Mouse (Mus musculus) heart, postnatal 14 days (tissue): ENCODE data around the gene Hba-x. TPM values are rescaled to one million over a fixed set of nuclear protein-coding genes. Genes with fewer than 3 reads are reported as not detected.
"Not testable (repeated sequence)": the region's sequence is repeated elsewhere in the genome, so short reads cannot be mapped to it uniquely, and the experiment has no call there.

ENCODE experiments used
- DNase-seq, 2 experiments: peaks; one replicate each; pipeline ENCODE4 v3.0.0; 2021 to 2022
- intact Hi-C: fragments of 180-260 bp; cut with DNase I; formaldehyde crosslinking; loops from one replicate; pipeline ENCODE4 v1.15.1; 2025
- total RNA-seq, 2 experiments: library from RNA; stranded (reverse); gene quantifications; 2 replicates each; pipeline ENCODE4 v1.2.3; 2021

Hba-x gene
- total RNA-seq, 2 experiments from 2014 or later = not detected

GRCm38 (mm10) chr11:32248350-32248749 is 27.9 kb upstream of the Hba-x start:
- intact Hi-C loops = no loop called here
- DNase-seq = no peak

DNA sequence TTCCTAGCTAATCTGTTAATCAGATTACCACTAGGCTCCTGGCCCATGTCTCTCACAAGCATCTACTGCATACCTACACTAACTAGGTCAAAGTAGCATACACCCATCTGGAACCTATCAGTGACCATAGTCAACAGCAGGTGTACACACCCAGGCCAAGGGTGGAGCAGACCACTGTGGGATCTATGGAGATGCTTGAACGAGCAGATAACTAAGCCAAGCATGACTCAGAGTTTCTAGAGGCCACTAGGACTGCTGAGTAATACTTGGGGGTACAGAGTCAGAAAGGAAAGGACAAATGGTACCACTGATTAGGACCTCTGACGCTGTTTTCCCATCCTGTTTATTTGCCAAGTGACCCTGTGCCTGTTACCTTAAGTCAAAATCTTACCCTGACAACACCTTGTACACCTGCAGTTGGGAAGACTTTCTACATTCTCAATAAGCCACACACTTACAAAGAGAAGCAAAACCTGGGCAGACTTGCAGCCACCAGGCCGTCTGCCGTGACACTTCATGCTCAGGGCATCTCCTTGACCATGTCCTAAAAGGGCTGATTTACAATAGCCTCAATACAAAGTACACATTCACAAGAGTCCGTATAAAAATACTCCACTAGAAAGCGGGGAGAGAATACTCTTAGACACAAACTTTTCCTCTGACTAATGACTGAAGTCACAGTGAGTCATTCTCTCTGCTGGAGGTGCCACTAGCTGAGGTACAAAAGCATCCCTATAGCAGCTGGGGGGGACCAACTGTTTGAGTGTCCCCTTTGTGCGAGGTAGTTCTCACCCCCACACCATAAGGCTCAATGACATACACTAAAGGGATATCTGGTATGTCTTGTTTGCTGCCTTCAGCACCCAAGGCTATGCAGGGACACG is 25.1 kb upstream of the Hba-x start:
- no peak for DNase-seq
- intact Hi-C loops = no loop called here

DNA sequence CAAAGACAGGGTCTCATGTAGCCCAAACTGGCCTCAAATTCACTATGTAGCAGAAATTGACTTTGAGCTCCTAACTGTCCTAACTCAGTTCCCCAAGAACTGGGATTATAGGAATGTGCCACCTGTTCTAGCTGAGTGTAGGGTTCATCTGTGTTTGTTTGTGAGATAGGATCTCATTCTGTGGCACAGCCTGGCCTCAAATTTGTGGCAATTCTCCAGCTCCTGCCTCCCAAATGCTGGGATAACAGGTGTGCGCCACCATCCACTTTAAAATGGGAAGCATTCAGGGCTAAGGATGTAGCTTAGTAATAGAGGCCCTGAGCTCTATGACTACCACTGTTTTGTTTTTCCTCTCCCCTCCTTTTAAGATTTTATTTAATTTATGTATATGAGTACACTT is 23.1 kb upstream of the Hba-x start:
- intact Hi-C loops = no loop called here

DNA sequence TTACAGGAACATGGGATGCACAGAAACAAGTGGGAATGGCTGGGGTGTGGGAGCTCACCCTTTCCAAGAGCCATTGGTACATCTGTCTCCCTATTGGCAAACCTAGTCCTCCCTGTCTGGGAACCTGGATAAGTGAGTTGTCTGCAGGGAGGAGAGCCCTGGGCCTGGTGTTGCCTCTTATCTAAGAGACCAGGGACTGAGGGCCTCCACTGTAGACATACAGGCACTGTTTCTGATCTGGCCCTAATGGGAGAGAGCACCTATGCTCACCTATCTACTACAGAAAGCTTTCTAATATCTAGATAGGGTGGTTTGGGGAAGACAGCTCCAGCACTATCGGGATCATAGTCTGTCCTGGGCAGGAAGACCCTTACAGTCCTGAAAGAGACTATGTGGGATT is 20.1 kb upstream of the Hba-x start:
- intact Hi-C loops = no loop called here
- DNase-seq = no peak

More for the DNA sequence above, 23.1 kb upstream of the Hba-x start:
- no peak for DNase-seq

DNA sequence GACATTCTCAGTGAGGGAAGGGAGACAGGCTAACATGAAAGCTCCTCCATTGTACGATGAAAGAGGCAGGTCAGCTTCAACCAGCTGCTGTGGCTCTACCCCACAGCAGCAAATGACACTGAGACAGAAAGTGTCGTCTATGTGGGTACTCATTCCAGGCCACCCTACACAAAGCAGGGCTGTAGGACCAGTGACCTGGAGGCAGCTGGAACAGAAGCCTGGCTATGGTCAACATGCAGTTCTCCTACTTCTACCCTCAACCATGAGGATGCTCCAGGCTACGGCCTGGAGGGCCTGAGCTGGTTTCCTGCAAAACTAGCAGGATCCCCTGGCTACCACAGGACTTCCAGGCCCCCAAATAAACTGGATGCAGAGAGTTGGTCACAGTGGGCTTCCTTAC is 19.6 kb upstream of the Hba-x start:
- intact Hi-C loops = no loop called here

GRCm38 (mm10) chr11:32262674-32263415 is 13.4 kb upstream of the Hba-x start:
- intact Hi-C loops = no loop called here
- DNase-seq = no peak

More for the DNA sequence above, 19.6 kb upstream of the Hba-x start:
- no peak for DNase-seq

- DNase-seq = no peak
- intact Hi-C loops = no loop called here
Observed at GRCm38 (mm10) chr11:32265117-32265738, 11.0 kb upstream of the Hba-x start.

GRCm38 (mm10) chr11:32266194-32266593 is 10.0 kb upstream of the Hba-x start:
- no peak for DNase-seq
- intact Hi-C loops = no loop called here

GRCm38 (mm10) chr11:32266776-32267175 is 9.4 kb upstream of the Hba-x start:
- intact Hi-C loops = no loop called here
- no peak for DNase-seq

DNA sequence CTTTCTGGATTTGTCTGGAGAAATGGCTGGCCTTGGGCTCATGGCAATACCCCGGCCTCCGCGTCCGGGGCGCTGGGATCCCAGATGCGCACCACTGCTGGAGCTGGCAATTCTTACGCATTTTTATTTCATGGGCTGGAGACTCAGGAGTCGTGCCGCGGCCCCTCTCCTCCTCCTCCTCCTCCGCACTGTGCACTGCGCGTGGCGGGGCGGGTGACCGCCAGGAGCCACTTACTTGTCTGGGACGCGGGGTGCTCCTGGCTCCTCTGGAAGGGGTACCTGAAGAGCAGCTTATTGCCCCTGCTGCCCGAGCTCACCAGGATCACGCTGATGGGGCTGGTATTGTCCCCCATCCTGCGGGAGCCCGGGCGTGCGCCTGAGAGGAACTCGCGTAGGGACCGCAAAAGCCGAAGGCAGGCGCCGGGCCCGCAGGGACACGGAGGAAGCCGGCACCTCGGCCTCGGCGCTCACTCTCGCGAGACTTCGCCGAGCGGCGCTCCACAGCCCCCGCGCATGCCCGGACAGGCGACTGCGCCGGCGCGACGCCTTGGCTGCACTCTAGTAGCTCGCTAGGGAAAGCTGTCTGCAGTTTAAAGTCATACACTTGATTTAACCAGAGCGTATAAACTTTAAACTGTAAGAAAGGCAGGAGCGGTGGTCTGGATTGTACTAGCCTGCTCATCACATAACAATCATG is 8.9 kb upstream of the Hba-x start, which contains the start of gene Nprl3:
Nprl3 (minus strand) TSS at position 520 of the 697 bp plus-strand sequence.
- DNase-seq = peak; percentile 99
- intact Hi-C loops = no loop called here

DNA sequence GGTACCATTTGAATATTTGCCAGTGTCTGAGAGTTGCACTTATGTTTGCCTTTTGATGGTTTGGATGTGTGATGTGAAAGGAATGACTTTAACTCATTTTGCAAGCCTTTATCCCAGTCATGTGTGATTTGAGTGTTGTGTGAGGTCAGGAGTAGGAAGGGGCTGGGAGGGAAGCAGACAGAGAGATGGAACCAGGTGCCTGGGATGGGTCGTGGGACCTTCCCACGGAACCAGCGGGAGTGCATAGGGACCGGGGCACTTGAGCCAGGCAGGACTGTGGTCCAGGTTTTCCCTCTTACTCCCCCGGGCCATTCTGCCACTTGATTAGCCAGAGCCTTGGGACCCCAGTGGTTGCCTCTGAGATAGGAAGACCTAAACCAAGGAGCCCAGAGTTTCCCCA is 8.2 kb upstream of the Hba-x start:
- DNase-seq = no peak
- intact Hi-C loops = no loop called here

- intact Hi-C loops = no loop called here
- DNase-seq = no peak
Observed at GRCm38 (mm10) chr11:32268952-32269351, 7.2 kb upstream of the Hba-x start.

- intact Hi-C loops = no loop called here
- DNase-seq = no peak
Observed at GRCm38 (mm10) chr11:32271178-32271577, 5.0 kb upstream of the Hba-x start.

DNA sequence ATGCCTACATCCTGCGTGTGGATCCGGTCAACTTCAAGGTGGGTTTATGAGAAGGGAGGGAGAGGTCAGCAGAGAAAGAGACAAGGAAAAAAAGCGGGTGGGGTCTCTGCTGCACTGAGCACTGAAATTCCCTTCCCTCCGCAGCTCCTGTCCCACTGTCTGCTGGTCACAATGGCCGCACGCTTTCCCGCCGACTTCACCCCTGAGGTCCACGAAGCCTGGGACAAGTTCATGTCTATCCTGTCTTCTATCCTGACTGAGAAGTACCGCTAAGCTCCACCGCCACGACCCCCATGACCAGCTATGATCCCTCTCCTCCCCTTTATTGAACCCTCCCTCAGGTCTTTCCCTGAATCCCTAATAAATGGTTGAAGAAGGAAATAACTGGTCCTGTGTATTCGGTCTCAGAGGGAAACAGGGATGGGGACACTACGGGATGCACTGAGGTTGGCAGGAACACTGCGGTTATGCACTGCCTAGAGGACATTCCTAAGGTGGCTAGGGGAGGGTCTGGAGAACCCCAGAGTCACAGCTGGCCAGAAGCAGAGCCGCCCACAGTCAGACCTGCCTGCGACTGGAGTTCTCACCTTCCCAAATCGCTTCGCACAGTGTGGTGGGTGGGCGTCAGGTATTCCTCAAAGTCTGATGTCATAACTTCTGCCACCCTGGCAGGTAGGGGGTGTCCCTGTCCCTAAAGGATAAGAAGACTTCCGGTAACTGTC is 1.7 kb downstream of the Hba-x start:
- no peak for DNase-seq
- intact Hi-C loops = no loop called here

GRCm38 (mm10) chr11:32278458-32278957 is 2.3 kb downstream of the Hba-x start:
- intact Hi-C loops = no loop called here
- no peak for DNase-seq

- no peak for DNase-seq
- intact Hi-C loops = no loop called here
Observed at GRCm38 (mm10) chr11:32280646-32281045, 4.4 kb downstream of the Hba-x start.

DNA sequence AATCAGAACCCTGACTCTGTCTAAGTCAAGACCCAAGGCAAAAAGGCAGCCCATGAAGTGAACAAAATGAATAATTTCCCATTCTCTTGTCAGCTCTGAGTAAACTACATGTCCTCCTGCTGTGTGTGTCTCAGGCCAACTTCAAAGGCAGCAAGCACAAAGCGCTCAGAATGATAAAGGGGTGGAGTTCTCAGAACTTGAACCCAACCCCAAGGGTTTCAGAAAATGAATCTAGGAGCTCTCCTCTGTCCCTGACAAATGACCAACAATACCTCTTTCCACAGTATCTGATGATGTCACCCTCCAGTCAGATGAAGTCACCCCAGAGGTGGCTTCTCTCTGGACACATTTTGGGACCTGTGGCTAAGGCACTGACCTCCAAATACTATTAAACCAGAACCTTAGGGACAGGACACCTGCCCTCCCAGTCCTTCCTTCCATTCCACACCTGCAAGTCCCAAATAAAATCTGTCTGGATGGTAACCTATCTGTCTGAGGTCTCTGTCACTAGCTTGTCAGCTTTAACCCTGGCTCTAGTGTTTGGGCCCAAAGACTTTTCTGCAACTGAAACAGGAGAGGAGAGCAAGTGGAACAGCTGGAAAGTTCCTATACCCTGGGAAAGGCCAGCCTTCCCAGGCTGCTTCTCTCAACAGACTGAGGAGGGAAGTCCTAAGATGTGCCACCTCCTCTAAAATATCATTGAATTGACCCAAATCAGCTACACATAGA is 5.4 kb downstream of the Hba-x start:
- intact Hi-C loops = no loop called here
- no peak for DNase-seq

DNA sequence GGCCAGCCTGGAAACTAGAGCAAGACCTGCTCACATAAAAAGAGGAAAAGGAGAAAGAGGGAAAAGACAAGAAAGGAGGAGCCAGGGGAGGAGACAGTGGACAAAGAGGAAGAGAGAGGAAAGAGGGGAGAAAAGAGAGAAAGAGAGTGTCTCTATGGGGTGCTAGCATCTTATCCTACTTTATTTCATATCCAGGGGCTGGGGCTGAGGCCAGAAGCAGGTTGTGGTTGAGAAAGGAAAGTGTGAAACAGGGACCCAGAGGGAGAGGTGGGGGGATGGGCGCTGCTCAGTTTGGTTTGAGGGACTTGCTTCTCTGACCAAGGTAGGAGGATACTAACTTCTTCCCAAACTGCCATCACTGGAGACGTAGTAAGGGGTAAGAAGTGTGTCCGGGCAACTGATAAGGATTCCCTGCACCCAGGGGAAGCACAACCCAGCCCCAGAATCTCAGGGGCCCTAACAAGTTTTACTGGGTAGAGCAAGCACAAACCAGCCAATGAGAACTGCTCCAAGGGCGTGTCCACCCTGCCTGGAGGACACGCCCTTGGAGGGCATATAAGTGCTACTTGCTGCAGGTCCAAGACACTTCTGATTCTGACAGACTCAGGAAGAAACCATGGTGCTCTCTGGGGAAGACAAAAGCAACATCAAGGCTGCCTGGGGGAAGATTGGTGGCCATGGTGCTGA is 7.0 kb downstream of the Hba-x start, which contains the start of gene Hba-a1:
Hba-a1 (plus strand) TSS at position 421 of the 687 bp plus-strand sequence.
- DNase-seq, intact Hi-C loops: not testable (repeated sequence)
